Mouse (Mus musculus): Measurements from ENCODE around the gene Rpgrip1. TPM values are rescaled to one million over a fixed set of nuclear protein-coding genes. Genes with fewer than 3 reads are reported as not detected.

Rpgrip1 gene
- polyA plus RNA-seq, 1 experiment from 2014 or later, result 29.4 TPM

DNA sequence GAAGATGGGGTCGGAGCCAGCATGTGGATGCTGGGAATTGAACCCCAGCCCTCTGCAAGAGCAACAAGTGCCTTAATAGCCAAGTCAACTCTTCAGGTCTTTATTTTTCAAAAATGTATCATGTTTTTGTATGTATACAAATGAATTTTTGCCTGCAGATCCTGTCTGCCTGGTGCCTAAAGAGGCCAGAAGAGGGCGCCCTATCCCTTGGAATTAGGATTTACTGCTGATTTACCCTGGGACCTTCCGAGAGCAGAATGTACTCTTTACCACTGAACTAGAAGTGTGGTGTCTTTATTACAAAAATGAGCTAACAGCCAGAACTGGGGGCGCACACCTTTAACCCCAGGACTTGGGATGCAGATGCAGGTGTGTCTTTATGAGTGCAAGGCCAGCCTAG, 13.4 kb downstream of the Rpgrip1 start:
- WGBS, result 18% methylated on average over 4 of the region's 4 CpGs
- Histone ChIP-seq H3K27ac (replicated peaks) (no peak overlapping the region), H3K4me1 (replicated peaks; ENCODE audit: control insufficient read depth, insufficient read depth) (no peaks in the 10 kb centered on the region), H3K4me3 (ENCODE audit: low read depth, low read length) (no peak overlapping the region), H3K27me3 (ENCODE audit: control insufficient read depth, insufficient read depth, low read length) (no peaks in the 10 kb centered on the region), H3K9me3 (ENCODE audit: control insufficient read depth, low read length) (no peaks in the 10 kb centered on the region), H3K4me2 (replicated peaks; ENCODE audit: low read depth) (no peak overlapping the region), H3K9ac (ENCODE audit: low read length) (no peak overlapping the region), H3K36me3 (ENCODE audit: control insufficient read depth, insufficient read depth, low read length) (no peaks in the 10 kb centered on the region)
- TF ChIP-seq CTCF (IDR thresholded peaks at IDR 0.05; ENCODE audit: low read depth) (peak; percentile 87), EP300 (optimal IDR thresholded peaks at IDR 0.05) (no peak)
- DNase-seq (ENCODE audit: low spot score) (peak; percentile 76), ATAC-seq (ENCODE audit: low FRiP score, low TSS enrichment) (no peak)

DNA sequence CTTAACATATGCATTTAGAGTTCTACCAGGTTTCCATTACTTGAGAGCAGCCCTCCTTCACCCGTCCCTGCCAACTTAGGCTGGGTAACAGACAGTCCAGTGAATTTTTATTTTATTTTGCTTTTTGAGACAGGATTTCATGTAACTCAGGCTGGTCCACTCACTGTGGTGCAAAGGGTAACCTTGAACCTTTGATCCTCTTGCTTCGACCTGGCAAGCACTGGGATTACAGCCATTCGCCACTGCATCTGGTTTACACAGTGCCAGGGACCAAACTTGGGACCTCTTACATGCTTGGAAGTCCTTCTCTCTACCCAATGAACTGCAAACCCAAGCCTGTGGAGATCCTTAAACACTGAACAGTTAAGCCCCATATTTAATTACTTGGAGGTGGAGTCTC, 14.1 kb downstream of the Rpgrip1 start:
- H3K27ac ChIP-seq (replicated peaks), result no peak overlapping the region
- no peaks in the 10 kb centered on the region for H3K9me3 ChIP-seq (ENCODE audit: control insufficient read depth, low read length)
- no peak overlapping the region for H3K9ac ChIP-seq (ENCODE audit: low read length)
- no peak for TF ChIP-seq EP300 (optimal IDR thresholded peaks at IDR 0.05)
- no peak for TF ChIP-seq CTCF (IDR thresholded peaks at IDR 0.05; ENCODE audit: low read depth)
- no peak overlapping the region for H3K4me2 ChIP-seq (replicated peaks; ENCODE audit: low read depth)
- no peak for ATAC-seq (ENCODE audit: low FRiP score, low TSS enrichment)
- no peaks in the 10 kb centered on the region for H3K4me1 ChIP-seq (replicated peaks; ENCODE audit: control insufficient read depth, insufficient read depth)
- WGBS, result 89% methylated on average over 3 of the region's 3 CpGs
- DNase-seq (ENCODE audit: low spot score), result no peak
- H3K4me3 ChIP-seq (ENCODE audit: low read depth, low read length), result no peak overlapping the region
- H3K36me3 ChIP-seq (ENCODE audit: control insufficient read depth, insufficient read depth, low read length), result no peaks in the 10 kb centered on the region
- no peaks in the 10 kb centered on the region for H3K27me3 ChIP-seq (ENCODE audit: control insufficient read depth, insufficient read depth, low read length)

DNA sequence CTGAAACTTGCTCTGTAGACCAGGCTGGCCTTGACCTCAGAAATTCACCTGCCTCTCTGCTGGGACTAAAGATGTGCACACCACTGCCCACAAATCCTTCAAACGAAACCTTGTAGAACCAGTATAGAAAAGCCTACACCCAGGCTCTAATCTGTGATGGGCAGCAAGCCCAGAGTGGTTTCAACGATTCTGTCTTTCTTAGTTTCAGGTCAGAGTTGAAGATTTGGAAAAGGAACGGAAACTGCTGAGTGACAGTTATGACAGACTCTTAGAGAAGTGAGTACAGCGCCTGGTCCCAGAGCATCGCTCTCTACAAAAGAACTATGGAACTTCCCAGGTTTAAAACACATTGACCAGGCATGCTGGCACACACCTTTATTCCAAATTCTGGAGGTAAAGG, 23.1 kb downstream of the Rpgrip1 start:
- H3K36me3 ChIP-seq (ENCODE audit: control insufficient read depth, insufficient read depth, low read length), result no peaks in the 10 kb centered on the region
- no peak for DNase-seq (ENCODE audit: low spot score)
- no peak overlapping the region for H3K27ac ChIP-seq (replicated peaks)
- no peaks in the 10 kb centered on the region for H3K9me3 ChIP-seq (ENCODE audit: control insufficient read depth, low read length)
- H3K9ac ChIP-seq (ENCODE audit: low read length), result no peak overlapping the region
- ATAC-seq (ENCODE audit: low FRiP score, low TSS enrichment), result no peak
- H3K27me3 ChIP-seq (ENCODE audit: control insufficient read depth, insufficient read depth, low read length), result no peaks in the 10 kb centered on the region
- H3K4me3 ChIP-seq (ENCODE audit: low read depth, low read length), result no peak overlapping the region
- 61% methylated on average over 5 of the region's 5 CpGs for WGBS
- H3K4me1 ChIP-seq (replicated peaks; ENCODE audit: control insufficient read depth, insufficient read depth), result no peaks in the 10 kb centered on the region
- TF ChIP-seq CTCF (IDR thresholded peaks at IDR 0.05; ENCODE audit: low read depth) (no peak), EP300 (optimal IDR thresholded peaks at IDR 0.05) (no peak)
- H3K4me2 ChIP-seq (replicated peaks; ENCODE audit: low read depth), result no peak overlapping the region

DNA sequence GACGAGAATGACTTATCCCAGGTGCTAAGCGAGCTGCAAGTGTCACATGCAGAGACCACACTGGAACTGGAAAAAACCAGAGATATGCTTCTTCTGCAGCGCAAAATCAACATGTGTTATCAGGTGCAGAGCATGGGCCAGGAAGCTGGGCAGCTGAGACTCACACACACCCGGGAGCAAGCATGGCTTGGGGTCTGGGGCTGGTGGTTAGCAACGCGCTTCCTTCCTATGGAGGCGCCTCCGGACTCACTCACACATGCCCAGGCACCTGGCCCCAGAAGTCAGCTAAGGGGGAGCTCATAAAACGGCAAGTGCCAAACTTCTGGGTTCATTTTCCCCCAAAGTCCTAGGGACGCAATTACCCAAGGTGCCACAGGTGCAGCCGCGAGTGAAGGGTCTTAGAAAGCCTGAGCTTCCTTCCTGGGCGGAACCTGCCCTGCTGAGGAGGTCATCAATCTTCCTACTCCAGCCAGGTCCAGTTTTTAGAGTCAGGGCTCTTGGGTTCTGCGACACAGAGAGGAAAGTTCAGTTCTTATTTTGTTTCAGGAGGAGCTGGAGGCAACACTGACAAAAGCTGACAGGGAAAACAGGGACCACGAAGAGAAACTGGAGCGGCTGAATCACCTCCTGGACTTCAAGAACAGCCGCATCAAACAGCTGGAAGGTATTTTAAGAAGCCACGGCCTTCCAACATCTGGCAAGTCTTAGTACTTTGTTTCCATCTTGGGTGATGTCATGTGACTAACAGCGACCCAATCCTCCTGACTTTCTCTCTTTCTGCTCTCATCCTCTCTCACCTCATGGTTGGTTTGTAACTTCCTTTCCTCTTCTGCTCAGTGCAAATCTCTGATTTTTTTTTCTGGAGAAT, 30.3 kb downstream of the Rpgrip1 start:
- H3K4me1 ChIP-seq (replicated peaks; ENCODE audit: control insufficient read depth, insufficient read depth), result no peaks in the 10 kb centered on the region
- H3K36me3 ChIP-seq (ENCODE audit: control insufficient read depth, insufficient read depth, low read length), result no peaks in the 10 kb centered on the region
- H3K9ac ChIP-seq (ENCODE audit: low read length), result peak overlapping the region; percentile 18; the same call in 1 of the 2 replicates
- TF ChIP-seq CTCF (IDR thresholded peaks at IDR 0.05; ENCODE audit: low read depth) (no peak), EP300 (optimal IDR thresholded peaks at IDR 0.05) (no peak)
- DNase-seq (ENCODE audit: low spot score), result peak; percentile 52
- H3K27me3 ChIP-seq (ENCODE audit: control insufficient read depth, insufficient read depth, low read length), result no peaks in the 10 kb centered on the region
- 31% methylated on average over 19 of the region's 19 CpGs for WGBS
- peak overlapping the region; percentile 39 for H3K4me2 ChIP-seq (replicated peaks; ENCODE audit: low read depth)
- no peaks in the 10 kb centered on the region for H3K9me3 ChIP-seq (ENCODE audit: control insufficient read depth, low read length)
- H3K4me3 ChIP-seq (ENCODE audit: low read depth, low read length), result peak overlapping the region; percentile 8; the same call in 1 of the 2 replicates
- H3K27ac ChIP-seq (replicated peaks), result no peak overlapping the region
- peak; percentile 73; the same call in 1 of the 2 replicates for ATAC-seq (ENCODE audit: low FRiP score, low TSS enrichment)

DNA sequence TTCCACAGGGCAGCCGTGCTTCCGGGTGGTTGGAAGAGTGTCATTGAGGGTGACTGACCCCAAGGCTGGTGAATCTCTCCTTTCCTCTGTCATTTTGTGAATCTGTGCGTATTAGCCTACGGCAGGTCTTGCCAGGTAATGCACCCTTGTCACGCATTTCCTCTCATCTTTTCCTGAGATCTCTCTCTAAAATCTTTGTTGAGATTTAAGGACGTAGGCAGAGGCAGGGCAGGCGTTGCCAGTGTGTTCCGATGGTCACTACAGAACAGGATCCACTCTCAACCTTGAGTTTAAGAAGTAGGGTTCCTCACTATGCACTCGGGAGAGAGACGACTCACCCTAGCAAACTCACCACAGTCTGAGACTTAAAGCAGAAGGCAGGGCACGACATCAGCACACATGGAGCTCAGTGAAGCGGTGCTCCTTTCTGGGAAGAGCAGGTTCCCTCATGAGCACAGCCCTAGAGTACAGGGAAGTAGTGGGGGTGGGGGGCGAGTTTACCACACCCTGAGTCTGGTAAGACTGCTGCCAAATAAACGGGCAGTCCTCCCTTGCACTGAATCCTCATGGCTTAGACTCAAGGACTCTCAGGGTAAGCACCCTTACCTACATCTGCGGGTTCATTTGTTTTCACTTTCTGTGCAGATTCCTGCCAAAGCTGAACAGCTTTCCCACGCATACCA, 31.1 kb downstream of the Rpgrip1 start:
- no peaks in the 10 kb centered on the region for H3K4me1 ChIP-seq (replicated peaks; ENCODE audit: control insufficient read depth, insufficient read depth)
- no peaks in the 10 kb centered on the region for H3K27me3 ChIP-seq (ENCODE audit: control insufficient read depth, insufficient read depth, low read length)
- H3K36me3 ChIP-seq (ENCODE audit: control insufficient read depth, insufficient read depth, low read length), result no peaks in the 10 kb centered on the region
- H3K4me3 ChIP-seq (ENCODE audit: low read depth, low read length), result peak overlapping the region; percentile 8; the same call in 1 of the 2 replicates
- H3K27ac ChIP-seq (replicated peaks), result no peak overlapping the region
- H3K9ac ChIP-seq (ENCODE audit: low read length), result no peak overlapping the region
- H3K9me3 ChIP-seq (ENCODE audit: control insufficient read depth, low read length), result no peaks in the 10 kb centered on the region
- no peak for TF ChIP-seq EP300 (optimal IDR thresholded peaks at IDR 0.05)
- TF ChIP-seq CTCF (IDR thresholded peaks at IDR 0.05; ENCODE audit: low read depth), result no peak
- H3K4me2 ChIP-seq (replicated peaks; ENCODE audit: low read depth), result peak overlapping the region; percentile 39
- DNase-seq (ENCODE audit: low spot score), result peak; percentile 45
- 55% methylated on average over 16 of the region's 16 CpGs for WGBS
- ATAC-seq (ENCODE audit: low FRiP score, low TSS enrichment), result peak; percentile 63

DNA sequence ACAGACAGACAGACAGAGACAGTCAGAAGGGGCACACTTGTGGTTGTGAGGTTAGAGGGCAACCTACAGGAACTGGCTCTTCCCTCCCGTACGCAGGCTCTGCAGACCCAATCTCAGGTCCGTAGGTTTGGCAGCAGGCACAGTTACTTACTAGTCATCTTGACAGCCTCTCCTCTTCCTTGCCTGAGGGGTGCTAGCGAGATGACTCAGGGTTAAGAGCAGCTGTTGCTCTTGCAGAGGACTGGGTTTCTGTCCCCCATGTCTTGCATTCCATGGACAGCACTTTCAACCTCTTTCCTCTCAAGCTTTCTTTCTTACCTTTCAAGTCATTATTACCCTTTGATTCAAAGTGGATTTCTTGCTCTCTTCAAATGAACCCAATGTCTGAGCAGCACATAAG, 33.7 kb downstream of the Rpgrip1 start:
- TF ChIP-seq EP300 (optimal IDR thresholded peaks at IDR 0.05) (no peak), CTCF (IDR thresholded peaks at IDR 0.05; ENCODE audit: low read depth) (no peak)
- 78% methylated on average over 4 of the region's 4 CpGs for WGBS
- DNase-seq (ENCODE audit: low spot score) (no peak), ATAC-seq (ENCODE audit: low FRiP score, low TSS enrichment) (no peak)
- no peaks in the 10 kb centered on the region for H3K36me3 ChIP-seq (ENCODE audit: control insufficient read depth, insufficient read depth, low read length)
- H3K9me3 ChIP-seq (ENCODE audit: control insufficient read depth, low read length), result no peaks in the 10 kb centered on the region
- no peak overlapping the region for H3K4me3 ChIP-seq (ENCODE audit: low read depth, low read length)
- no peak overlapping the region for H3K4me2 ChIP-seq (replicated peaks; ENCODE audit: low read depth)
- no peaks in the 10 kb centered on the region for H3K4me1 ChIP-seq (replicated peaks; ENCODE audit: control insufficient read depth, insufficient read depth)
- no peaks in the 10 kb centered on the region for H3K27me3 ChIP-seq (ENCODE audit: control insufficient read depth, insufficient read depth, low read length)
- H3K9ac ChIP-seq (ENCODE audit: low read length), result no peak overlapping the region
- no peak overlapping the region for H3K27ac ChIP-seq (replicated peaks)
